Mouse (Mus musculus) spleen, adult 2 months (tissue): ENCODE data around the gene C130074G19Rik. TPM values are rescaled to one million over a fixed set of nuclear protein-coding genes. Genes with fewer than 3 reads are reported as not detected.

Experiments
- DNase-seq, 2 experiments: peaks; one replicate each; pipeline versions ENCODE4 v3.0.0 to v3.0.0-alpha.2; 2012 to 2021; ENCODE audit warnings: low spot score in 2 of 2, low read depth in 1 of 2
- H3K27ac ChIP-seq: fragments of 200-500 bp; 2 replicates; pipeline ENCODE4 v1.5.1; 2012; ENCODE audit warnings: low read length, inconsistent platforms; ENCODE audit not compliant: insufficient read depth
- H3K27me3 ChIP-seq: fragments of 200-500 bp; 2 replicates; pipeline ENCODE4 v1.6.1; 2012; ENCODE audit warnings: mild to moderate bottlenecking, moderate library complexity, low read length, inconsistent platforms; ENCODE audit not compliant: control insufficient read depth, insufficient read depth
- H3K36me3 ChIP-seq: fragments of 200-500 bp; 2 replicates; pipeline ENCODE4 v1.6.1; 2012; ENCODE audit warnings: mild to moderate bottlenecking, low read length, inconsistent platforms; ENCODE audit not compliant: control insufficient read depth, insufficient read depth
- H3K4me1 ChIP-seq: fragments of 200-500 bp; 2 replicates; pipeline ENCODE4 v1.6.1; 2011; ENCODE audit warnings: inconsistent platforms; ENCODE audit not compliant: control insufficient read depth, insufficient read depth, insufficient read length
- H3K4me3 ChIP-seq: fragments of 200-500 bp; 2 replicates; pipeline ENCODE4 v1.5.1; 2011; ENCODE audit warnings: mild to moderate bottlenecking, inconsistent platforms; ENCODE audit not compliant: insufficient read depth, insufficient read length; ENCODE audit errors: extremely low read depth
- CTCF ChIP-seq: fragments of 200-500 bp; IDR thresholded peaks from 2 replicates; pipeline ENCODE4 v1.5.1; 2011; ENCODE audit warnings: mild to moderate bottlenecking, inconsistent platforms; ENCODE audit not compliant: insufficient read depth, insufficient read length, insufficient replicate concordance; ENCODE audit errors: extremely low read depth
- POLR2A ChIP-seq: fragments of 200-500 bp; IDR thresholded peaks from 2 replicates; pipeline ENCODE4 v1.6.1; 2011; ENCODE audit warnings: low read depth, low read length, inconsistent platforms
- WGBS: fragments of 180-500 bp; shearing (Covaris S2); methylation state at CpG from one replicate; pipeline ENCODE4 v1.1.7; 2018; 5-methylcytosine and 5-hydroxymethylcytosine counted together
- polyA plus RNA-seq: library from polyadenylated mRNA; depleted of rRNA; stranded (reverse); fragments of >200 nt; gene quantifications from 2 replicates; pipeline ENCODE4 v1.2.3, GENCODE M21; 2012

The C130074G19Rik gene
- polyA plus RNA-seq, 1 experiment = 2.1 TPM

GRCm38 (mm10) chr1:184912336-184912735 is 29.3 kb upstream of the C130074G19Rik start:
- H3K36me3 ChIP-seq = no peaks in the 10 kb centered on the region
- no peak overlapping the region for H3K4me3 ChIP-seq
- H3K27ac ChIP-seq = no peak overlapping the region
- TF ChIP-seq CTCF (no peak), POLR2A (no peak)
- 95% methylated on average over 18 of the region's 18 CpGs for WGBS
- DNase-seq = no peak
- H3K27me3 ChIP-seq = no peaks in the 10 kb centered on the region
- H3K4me1 ChIP-seq = peaks cover 3% of the 10 kb centered on the region; the same call in 1 of the 2 replicates

DNA sequence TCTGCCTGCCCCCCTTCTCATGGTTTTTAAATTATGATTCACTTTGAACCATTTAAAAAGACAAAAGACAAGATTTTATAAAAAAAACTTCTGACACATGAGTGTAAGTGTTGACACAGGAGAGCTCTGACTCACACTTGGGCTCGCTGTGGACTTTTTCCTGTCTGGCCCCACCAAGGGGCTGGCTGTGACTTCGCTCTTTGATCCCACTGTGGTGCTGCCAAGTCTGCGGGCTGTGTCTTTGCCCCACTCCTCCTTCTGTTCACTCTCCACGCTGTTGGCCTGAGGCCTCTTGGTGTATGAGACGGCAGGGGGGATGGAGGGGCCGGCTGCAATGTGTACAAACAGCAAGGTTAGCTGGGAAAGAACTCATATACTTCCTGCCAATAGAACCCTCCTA is 28.8 kb upstream of the C130074G19Rik start:
- Histone ChIP-seq H3K27ac (no peak overlapping the region), H3K27me3 (no peaks in the 10 kb centered on the region), H3K4me1 (peaks cover 3% of the 10 kb centered on the region; the same call in 1 of the 2 replicates), H3K4me3 (no peak overlapping the region), H3K36me3 (no peaks in the 10 kb centered on the region)
- DNase-seq = no peak
- TF ChIP-seq CTCF (no peak), POLR2A (no peak)
- WGBS = 73% methylated on average over 6 of the region's 6 CpGs

DNA sequence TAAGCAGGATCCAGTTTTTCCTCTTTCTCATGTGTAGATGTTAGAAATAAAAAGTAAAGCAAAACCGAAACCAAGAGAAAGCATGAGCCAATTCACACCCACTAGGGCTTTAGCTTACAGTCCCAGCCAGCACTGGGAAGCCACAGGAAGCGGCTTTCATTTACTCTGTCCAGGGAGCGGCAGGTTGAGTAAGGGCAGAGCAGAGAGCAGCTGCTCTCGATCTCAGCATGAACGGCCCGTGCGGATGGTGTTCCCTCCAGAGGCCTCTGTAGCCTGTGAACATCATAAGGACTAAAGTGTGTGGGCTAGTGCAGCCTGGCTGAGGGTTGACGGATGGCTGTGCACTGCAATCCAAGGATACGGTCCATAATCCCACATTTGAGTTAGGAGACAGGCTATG is 25.5 kb upstream of the C130074G19Rik start:
- Histone ChIP-seq H3K27me3 (no peaks in the 10 kb centered on the region), H3K4me1 (peaks cover 3% of the 10 kb centered on the region; the same call in 1 of the 2 replicates), H3K36me3 (no peaks in the 10 kb centered on the region), H3K4me3 (peak overlapping the region; percentile 37; the same call in 1 of the 2 replicates), H3K27ac (no peak overlapping the region)
- WGBS = 15% methylated on average over 9 of the region's 9 CpGs
- no peak for DNase-seq
- TF ChIP-seq CTCF (no peak), POLR2A (no peak)

GRCm38 (mm10) chr1:184905904-184906745 is 23.1 kb upstream of the C130074G19Rik start:
- 94% methylated on average over 12 of the region's 12 CpGs for WGBS
- H3K4me1 ChIP-seq = peaks cover 3% of the 10 kb centered on the region; the same call in 1 of the 2 replicates
- H3K36me3 ChIP-seq = no peaks in the 10 kb centered on the region
- no peak overlapping the region for H3K27ac ChIP-seq
- no peak overlapping the region for H3K4me3 ChIP-seq
- DNase-seq = no peak
- TF ChIP-seq CTCF (no peak), POLR2A (no peak)
- H3K27me3 ChIP-seq = no peaks in the 10 kb centered on the region

DNA sequence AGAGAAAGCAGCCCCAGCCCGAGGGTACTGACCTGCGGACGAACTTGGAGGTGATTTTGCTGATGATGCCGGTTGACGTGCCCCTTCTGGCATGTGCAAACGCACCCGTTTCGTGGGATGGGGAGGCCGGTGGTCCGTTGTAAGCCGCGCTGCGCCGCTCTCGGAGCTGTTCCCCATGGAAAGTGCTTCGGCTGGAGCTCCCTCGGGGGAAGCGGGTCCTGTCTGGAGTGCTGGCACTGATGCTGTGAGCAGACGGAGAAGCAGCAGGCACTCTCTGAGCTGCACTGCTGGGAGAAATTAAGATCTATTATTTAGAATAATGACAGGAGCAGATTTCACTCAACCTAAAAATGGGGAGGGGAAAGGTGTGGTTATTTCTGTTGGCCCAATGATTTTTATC is 22.4 kb upstream of the C130074G19Rik start:
- no peak for DNase-seq
- H3K4me1 ChIP-seq = peaks cover 3% of the 10 kb centered on the region; the same call in 1 of the 2 replicates
- no peaks in the 10 kb centered on the region for H3K36me3 ChIP-seq
- no peaks in the 10 kb centered on the region for H3K27me3 ChIP-seq
- H3K4me3 ChIP-seq = no peak overlapping the region
- 92% methylated on average over 19 of the region's 19 CpGs for WGBS
- H3K27ac ChIP-seq = no peak overlapping the region
- no peak for TF ChIP-seq CTCF

DNA sequence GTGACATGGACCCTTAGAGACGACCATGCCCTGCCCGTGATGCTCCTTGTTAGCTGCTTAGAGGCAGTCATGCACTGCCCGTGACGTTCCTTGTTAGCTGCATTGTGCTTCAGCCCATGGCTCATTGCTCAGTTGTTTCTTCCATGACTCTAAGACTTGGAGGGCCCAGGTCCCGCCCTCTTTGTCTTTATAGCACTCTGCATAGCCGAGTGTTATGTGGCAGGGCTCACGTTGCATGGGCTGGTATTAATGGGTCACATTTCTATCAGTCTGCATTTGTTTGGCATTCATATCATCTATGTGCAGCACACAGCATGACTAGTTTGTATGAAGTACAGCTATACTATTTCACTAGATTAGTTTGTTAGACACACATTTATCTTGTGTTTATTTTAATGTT is 20.7 kb upstream of the C130074G19Rik start:
- TF ChIP-seq CTCF (no peak), POLR2A (no peak)
- Histone ChIP-seq H3K4me3 (no peak overlapping the region), H3K27ac (no peak overlapping the region), H3K4me1 (peaks cover 2% of the 10 kb centered on the region; the same call in 1 of the 2 replicates), H3K27me3 (no peaks in the 10 kb centered on the region), H3K36me3 (no peaks in the 10 kb centered on the region)
- WGBS = 88% methylated on average over 7 of the region's 7 CpGs
- no peak for DNase-seq

DNA sequence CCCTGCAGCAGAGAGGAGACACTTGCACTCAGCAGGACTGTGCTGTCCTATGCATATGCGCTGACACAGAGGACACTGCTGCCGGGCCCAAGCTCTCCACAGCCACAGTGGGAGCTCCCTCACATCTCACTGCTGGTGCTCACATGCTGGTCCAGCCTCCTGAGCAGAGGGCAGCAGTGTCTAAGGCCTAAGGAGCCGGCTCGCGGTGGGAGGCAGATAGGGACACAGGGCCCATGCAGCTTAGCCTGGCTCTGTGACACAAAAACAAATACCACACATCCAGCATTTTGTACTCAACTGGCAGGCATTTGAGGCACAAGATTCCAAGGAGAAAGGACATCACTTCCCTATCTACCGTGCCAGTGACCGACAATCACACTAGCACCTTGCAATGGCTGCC is 19.9 kb upstream of the C130074G19Rik start:
- TF ChIP-seq POLR2A (no peak), CTCF (no peak)

More for the DNA sequence above, 19.9 kb upstream of the C130074G19Rik start:
- WGBS = 97% methylated on average over 7 of the region's 7 CpGs
- no peaks in the 10 kb centered on the region for H3K36me3 ChIP-seq
- no peaks in the 10 kb centered on the region for H3K27me3 ChIP-seq
- no peak overlapping the region for H3K4me3 ChIP-seq
- no peak overlapping the region for H3K27ac ChIP-seq
- H3K4me1 ChIP-seq = no peaks in the 10 kb centered on the region
- DNase-seq = no peak
